Mouse (Mus musculus): ENCODE measurements at regions not wholly inside any gene's neighbourhood (a gene's known extent, or its start where the extent isn't known, plus 50 kb on each side); places are given as distances from the start of the nearest gene placed in this dataset.

- H3K27me3 ChIP-seq (replicated peaks), result no peaks in the 10 kb centered on the region
- no peak overlapping the region for H3K9ac ChIP-seq
- ATAC-seq (ENCODE audit: extremely low read depth, insufficient number of reproducible peaks, low FRiP score, low TSS enrichment), result no peak
- H3K4me3 ChIP-seq, result no peak overlapping the region
- no peak overlapping the region for H3K27ac ChIP-seq (replicated peaks)
- H3K4me1 ChIP-seq, result peaks cover 11% of the 10 kb centered on the region
- no peaks in the 10 kb centered on the region for H3K36me3 ChIP-seq
- 76% methylated on average over 2 of the region's 2 CpGs for WGBS
- no peaks in the 10 kb centered on the region for H3K9me3 ChIP-seq
- no peak overlapping the region for H3K4me2 ChIP-seq
Measured at GRCm38 (mm10) chr15:41920270-41920669, 1786.1 kb downstream of the 9330182O14Rik start.

DNA sequence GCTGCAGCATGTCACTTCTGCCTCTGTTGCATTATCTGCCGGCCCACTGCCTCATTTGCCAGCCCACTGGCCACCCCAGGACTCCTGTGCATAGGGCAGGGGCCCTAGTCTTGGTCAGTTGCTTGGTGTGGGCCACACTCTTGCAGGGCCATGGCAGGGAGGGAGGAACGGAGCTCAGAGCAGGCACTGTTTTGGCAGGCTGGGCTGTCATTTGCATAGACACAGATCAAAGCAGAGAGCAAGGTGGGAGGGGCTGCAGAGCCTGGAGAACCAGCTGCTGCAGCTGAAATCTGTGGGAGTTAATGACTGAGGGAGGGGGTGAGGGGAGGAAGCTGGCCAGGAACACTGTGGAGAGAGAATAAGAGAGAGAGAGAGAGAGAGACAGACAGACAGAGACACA, 1802.5 kb downstream of the 9330182O14Rik start:
- Histone ChIP-seq H3K9me3 (peaks cover 20% of the 10 kb centered on the region), H3K27ac (replicated peaks) (no peak overlapping the region), H3K36me3 (no peaks in the 10 kb centered on the region), H3K27me3 (replicated peaks) (no peaks in the 10 kb centered on the region), H3K9ac (no peak overlapping the region), H3K4me2 (no peak overlapping the region), H3K4me1 (no peaks in the 10 kb centered on the region), H3K4me3 (no peak overlapping the region)
- no peak for ATAC-seq (ENCODE audit: extremely low read depth, insufficient number of reproducible peaks, low FRiP score, low TSS enrichment)
- 56% methylated on average over 2 of the region's 2 CpGs for WGBS

GRCm38 (mm10) chr15:41945226-41945625, 1811.1 kb downstream of the 9330182O14Rik start:
- no peaks in the 10 kb centered on the region for H3K9me3 ChIP-seq
- WGBS, result 79% methylated on average over 2 of the region's 2 CpGs
- H3K27ac ChIP-seq (replicated peaks), result no peak overlapping the region
- no peak for ATAC-seq (ENCODE audit: extremely low read depth, insufficient number of reproducible peaks, low FRiP score, low TSS enrichment)
- H3K27me3 ChIP-seq (replicated peaks), result no peaks in the 10 kb centered on the region
- no peaks in the 10 kb centered on the region for H3K36me3 ChIP-seq
- H3K9ac ChIP-seq, result no peak overlapping the region
- H3K4me3 ChIP-seq, result no peak overlapping the region
- H3K4me1 ChIP-seq, result peaks cover 7% of the 10 kb centered on the region; the same call in 1 of the 2 replicates
- H3K4me2 ChIP-seq, result no peak overlapping the region

- ATAC-seq (ENCODE audit: extremely low read depth, insufficient number of reproducible peaks, low FRiP score, low TSS enrichment), result no peak
- Histone ChIP-seq H3K27ac (replicated peaks) (no peak overlapping the region), H3K4me2 (no peak overlapping the region), H3K9ac (no peak overlapping the region), H3K4me1 (peaks cover 7% of the 10 kb centered on the region; the same call in 1 of the 2 replicates), H3K9me3 (no peaks in the 10 kb centered on the region), H3K36me3 (no peaks in the 10 kb centered on the region), H3K4me3 (no peak overlapping the region), H3K27me3 (replicated peaks) (no peaks in the 10 kb centered on the region)
Measured at GRCm38 (mm10) chr15:41947888-41948287, 1813.7 kb downstream of the 9330182O14Rik start.

- Histone ChIP-seq H3K4me2 (no peak overlapping the region), H3K4me1 (peaks cover 7% of the 10 kb centered on the region; the same call in 1 of the 2 replicates), H3K9me3 (no peaks in the 10 kb centered on the region), H3K9ac (no peak overlapping the region), H3K27ac (replicated peaks) (no peak overlapping the region), H3K27me3 (replicated peaks) (no peaks in the 10 kb centered on the region), H3K36me3 (no peaks in the 10 kb centered on the region), H3K4me3 (no peak overlapping the region)
- no peak for ATAC-seq (ENCODE audit: extremely low read depth, insufficient number of reproducible peaks, low FRiP score, low TSS enrichment)
- WGBS, result 36% methylated on average over 4 of the region's 4 CpGs
Measured at GRCm38 (mm10) chr15:41948347-41949093, 1814.4 kb downstream of the 9330182O14Rik start.

DNA sequence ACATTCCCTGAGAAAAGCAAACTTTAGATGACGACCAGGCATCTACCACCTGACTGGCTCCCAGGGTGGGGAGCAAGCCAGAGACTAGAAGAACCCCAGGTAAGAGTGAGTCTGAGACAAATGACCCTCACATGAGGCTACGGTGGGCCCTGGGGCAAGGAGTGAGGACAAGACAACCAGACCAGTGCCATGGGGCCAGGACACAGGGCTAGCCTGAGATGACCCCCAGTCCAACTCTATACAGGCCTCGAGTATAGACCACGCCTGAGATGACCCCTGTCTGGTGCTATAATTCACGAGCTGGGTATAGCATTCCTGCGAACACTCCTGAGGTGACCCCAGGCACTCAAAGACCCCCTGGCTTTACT, 1814.9 kb downstream of the 9330182O14Rik start:
- H3K9me3 ChIP-seq, result no peaks in the 10 kb centered on the region
- no peak overlapping the region for H3K9ac ChIP-seq
- no peaks in the 10 kb centered on the region for H3K36me3 ChIP-seq
- 62% methylated on average over 6 of the region's 6 CpGs for WGBS
- H3K4me2 ChIP-seq, result no peak overlapping the region
- no peak overlapping the region for H3K27ac ChIP-seq (replicated peaks)
- H3K4me1 ChIP-seq, result peaks cover 7% of the 10 kb centered on the region; the same call in 1 of the 2 replicates
- ATAC-seq (ENCODE audit: extremely low read depth, insufficient number of reproducible peaks, low FRiP score, low TSS enrichment), result no peak
- H3K4me3 ChIP-seq, result no peak overlapping the region
- no peaks in the 10 kb centered on the region for H3K27me3 ChIP-seq (replicated peaks)

- Histone ChIP-seq H3K36me3 (no peaks in the 10 kb centered on the region), H3K9me3 (no peaks in the 10 kb centered on the region), H3K27ac (replicated peaks) (no peak overlapping the region), H3K4me2 (no peak overlapping the region), H3K4me1 (peaks cover 7% of the 10 kb centered on the region; the same call in 1 of the 2 replicates), H3K27me3 (replicated peaks) (no peaks in the 10 kb centered on the region), H3K9ac (no peak overlapping the region), H3K4me3 (no peak overlapping the region)
- no peak for ATAC-seq (ENCODE audit: extremely low read depth, insufficient number of reproducible peaks, low FRiP score, low TSS enrichment)
- 47% methylated on average over 5 of the region's 5 CpGs for WGBS
Measured at GRCm38 (mm10) chr15:41951276-41951675, 1817.1 kb downstream of the 9330182O14Rik start.

GRCm38 (mm10) chr15:41960597-41960996, 1826.4 kb downstream of the 9330182O14Rik start:
- no peak for ATAC-seq (ENCODE audit: extremely low read depth, insufficient number of reproducible peaks, low FRiP score, low TSS enrichment)
- no peak overlapping the region for H3K27ac ChIP-seq (replicated peaks)
- H3K4me2 ChIP-seq, result no peak overlapping the region

GRCm38 (mm10) chr15:41970877-41971276, 1836.7 kb downstream of the 9330182O14Rik start:
- Histone ChIP-seq H3K36me3 (no peaks in the 10 kb centered on the region), H3K4me2 (no peak overlapping the region), H3K27ac (replicated peaks) (no peak overlapping the region), H3K27me3 (replicated peaks) (no peaks in the 10 kb centered on the region), H3K4me1 (peaks cover 3% of the 10 kb centered on the region; the same call in 1 of the 2 replicates), H3K9ac (no peak overlapping the region), H3K4me3 (no peak overlapping the region), H3K9me3 (no peaks in the 10 kb centered on the region)
- ATAC-seq (ENCODE audit: extremely low read depth, insufficient number of reproducible peaks, low FRiP score, low TSS enrichment), result no peak
- WGBS, result 78% methylated on average over 6 of the region's 6 CpGs

More at GRCm38 (mm10) chr15:41960597-41960996, 1826.4 kb downstream of the 9330182O14Rik start:
- H3K27me3 ChIP-seq (replicated peaks), result no peaks in the 10 kb centered on the region
- no peaks in the 10 kb centered on the region for H3K9me3 ChIP-seq
- H3K4me1 ChIP-seq, result no peaks in the 10 kb centered on the region
- H3K9ac ChIP-seq, result no peak overlapping the region
- H3K4me3 ChIP-seq, result no peak overlapping the region
- no peaks in the 10 kb centered on the region for H3K36me3 ChIP-seq

GRCm38 (mm10) chr15:41973263-41973662, 1839.1 kb downstream of the 9330182O14Rik start:
- Histone ChIP-seq H3K9ac (no peak overlapping the region), H3K4me2 (no peak overlapping the region)

GRCm38 (mm10) chr15:41977196-41977595, 1843.0 kb downstream of the 9330182O14Rik start:
- WGBS, result 89% methylated on average over 2 of the region's 2 CpGs
- Histone ChIP-seq H3K36me3 (no peaks in the 10 kb centered on the region), H3K9ac (no peak overlapping the region), H3K4me1 (no peaks in the 10 kb centered on the region; the same call in 1 of the 2 replicates), H3K9me3 (no peaks in the 10 kb centered on the region), H3K27me3 (replicated peaks) (no peaks in the 10 kb centered on the region), H3K27ac (replicated peaks) (no peak overlapping the region), H3K4me3 (no peak overlapping the region), H3K4me2 (no peak overlapping the region)
- ATAC-seq (ENCODE audit: extremely low read depth, insufficient number of reproducible peaks, low FRiP score, low TSS enrichment), result no peak

More at GRCm38 (mm10) chr15:41973263-41973662, 1839.1 kb downstream of the 9330182O14Rik start:
- Histone ChIP-seq H3K27me3 (replicated peaks) (no peaks in the 10 kb centered on the region), H3K27ac (replicated peaks) (no peak overlapping the region), H3K9me3 (no peaks in the 10 kb centered on the region), H3K4me3 (no peak overlapping the region), H3K36me3 (no peaks in the 10 kb centered on the region), H3K4me1 (peaks cover 3% of the 10 kb centered on the region; the same call in 1 of the 2 replicates)
- WGBS, result 6% methylated on average over 8 of the region's 8 CpGs
- no peak for ATAC-seq (ENCODE audit: extremely low read depth, insufficient number of reproducible peaks, low FRiP score, low TSS enrichment)

DNA sequence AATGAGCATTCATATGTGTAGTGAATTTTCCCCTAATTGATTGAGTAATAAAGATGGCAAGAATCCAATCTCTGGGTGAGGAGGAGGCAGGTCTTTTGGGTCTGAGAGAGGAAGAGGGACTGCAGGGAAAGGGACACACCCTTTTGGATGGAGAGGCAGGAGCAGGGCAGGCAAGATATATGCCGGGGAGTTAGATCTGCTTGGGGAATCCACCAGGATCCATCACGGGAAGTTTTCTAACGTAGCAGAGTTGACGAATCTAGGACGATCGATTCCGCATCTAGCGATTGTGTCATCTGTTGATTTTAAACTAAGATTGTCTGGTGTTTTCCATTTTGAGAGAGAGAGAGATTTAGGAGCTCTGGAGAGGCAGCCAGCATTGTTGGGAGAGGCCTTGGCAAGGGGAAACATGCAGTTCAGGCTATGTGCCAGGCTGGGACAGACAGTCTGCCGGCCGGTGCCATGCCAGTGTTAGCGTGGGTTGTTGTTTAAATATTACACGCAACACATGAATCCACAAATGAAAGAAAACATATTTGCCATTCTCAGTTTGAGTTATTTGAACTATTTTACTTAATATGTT, 1843.6 kb downstream of the 9330182O14Rik start:
- no peak overlapping the region for H3K4me3 ChIP-seq
- H3K9ac ChIP-seq, result no peak overlapping the region
- no peaks in the 10 kb centered on the region for H3K36me3 ChIP-seq
- no peak overlapping the region for H3K27ac ChIP-seq (replicated peaks)
- ATAC-seq (ENCODE audit: extremely low read depth, insufficient number of reproducible peaks, low FRiP score, low TSS enrichment), result no peak
- no peaks in the 10 kb centered on the region for H3K9me3 ChIP-seq
- no peak overlapping the region for H3K4me2 ChIP-seq
- H3K27me3 ChIP-seq (replicated peaks), result no peaks in the 10 kb centered on the region
- H3K4me1 ChIP-seq, result no peaks in the 10 kb centered on the region; the same call in 1 of the 2 replicates
- 86% methylated on average over 12 of the region's 12 CpGs for WGBS
